Mouse (Mus musculus) midbrain, postnatal 0 days (tissue): ENCODE results near the gene Prl2b1. TPM values are rescaled to one million over a fixed set of nuclear protein-coding genes. Genes with fewer than 3 reads are reported as not detected.

Experiments
- ATAC-seq: fragments of 200-750 bp; cut with Nextera tagmentation; 2 replicates; pipeline ENCODE4 v1.8.0; 2017; ENCODE audit warnings: moderate number of reproducible peaks, mild to moderate bottlenecking, moderate TSS enrichment, moderate library complexity; ENCODE audit not compliant: low FRiP score
- DNase-seq: peaks from one replicate; pipeline ENCODE4 v3.0.0-alpha.2; 2015; ENCODE audit warnings: low spot score
- H3K27ac ChIP-seq: fragments of 300-500 bp; sonication (generic); 2 replicates; pipeline ENCODE4 v1.5.1; 2014; ENCODE audit warnings: low read depth, mild to moderate bottlenecking, low read length, mixed read lengths
- H3K27me3 ChIP-seq: fragments of 300-500 bp; sonication (generic); 2 replicates; pipeline ENCODE4 v1.6.1; 2014; ENCODE audit warnings: low read length, control low read depth, mixed read lengths; ENCODE audit not compliant: insufficient read depth
- H3K36me3 ChIP-seq: fragments of 300-500 bp; sonication (generic); 2 replicates; pipeline ENCODE4 v1.6.1; 2014; ENCODE audit warnings: low read length, control low read depth, mixed read lengths; ENCODE audit not compliant: insufficient read depth
- H3K4me1 ChIP-seq: fragments of 300-500 bp; sonication (generic); 2 replicates; pipeline ENCODE4 v1.6.1; 2014; ENCODE audit warnings: mild to moderate bottlenecking, control low read depth, antibody characterized with exemption, low read length, mixed read lengths; ENCODE audit not compliant: insufficient read depth
- H3K4me2 ChIP-seq: fragments of 300-500 bp; sonication (generic); 2 replicates; pipeline ENCODE4 v1.6.1; 2014; ENCODE audit warnings: low read depth, mild to moderate bottlenecking, low read length, mixed read lengths; ENCODE audit not compliant: poor library complexity, severe bottlenecking
- H3K4me3 ChIP-seq: fragments of 300-500 bp; sonication (generic); 2 replicates; pipeline ENCODE4 v1.5.1; 2014; ENCODE audit warnings: low read depth, mild to moderate bottlenecking, low read length, moderate library complexity
- H3K9ac ChIP-seq: fragments of 300-500 bp; sonication (generic); replicated peaks from 2 replicates; pipeline ENCODE4 v1.6.1; 2014; ENCODE audit warnings: mild to moderate bottlenecking, low read length, moderate library complexity, mixed read lengths; ENCODE audit not compliant: poor library complexity, severe bottlenecking
- H3K9me3 ChIP-seq: fragments of 300-500 bp; sonication (generic); 2 replicates; pipeline ENCODE4 v1.6.1; 2016; ENCODE audit warnings: low read length, control low read depth
- CTCF ChIP-seq: IDR thresholded peaks from 2 replicates; pipeline ENCODE4 v1.5.1; 2016; ENCODE audit warnings: antibody characterized with exemption, mild to moderate bottlenecking
- WGBS: fragments of 180-500 bp; shearing (Covaris S2); extraction: QIAGEN DNeasy Blood & Tissue Kit; methylation state at CpG from one replicate; pipeline ENCODE4 v1.1.7; 2014; 5-methylcytosine and 5-hydroxymethylcytosine counted together
- polyA plus RNA-seq: library from polyadenylated mRNA; unstranded; fragments of >200 nt; fragmentation: Nextera tagmentation; extraction: Ambion mirVana; gene quantifications from 2 replicates; pipeline ENCODE4 v1.2.1, GENCODE M21; 2015
- total RNA-seq: library from RNA; depleted of rRNA; stranded (reverse); fragments of >200 nt; gene quantifications from 2 replicates; pipeline ENCODE4 v1.2.3, GENCODE M21; 2014; rRNA removed

Gene Prl2b1
- total RNA-seq, result not detected in 2 replicates
- polyA plus RNA-seq, result not detected in 2 replicates

- WGBS, result 90% methylated on average over 6 of the region's 6 CpGs
- Histone ChIP-seq H3K9ac (no peak within 1 kb of the TSS), H3K4me1 (no peaks in the 10 kb centered on the region), H3K27me3 (no peaks in the 10 kb centered on the region), H3K4me3 (no peak within 1 kb of the TSS), H3K36me3 (no peaks in the 10 kb centered on the region), H3K4me2 (no peak within 1 kb of the TSS), H3K9me3 (no peaks in the 10 kb centered on the region), H3K27ac (no peak within 1 kb of the TSS)
- no peak for TF ChIP-seq CTCF
- DNase-seq, result no peak
- no peak for ATAC-seq
These were observed at the start of gene Prl2b1 for GRCm38 (mm10) chr13:27390746-27391145. Gene Prl2b1 (minus strand): TSS chr13:27390846.

- no peak within 1 kb of the TSS for H3K4me3 ChIP-seq
- TF ChIP-seq CTCF, result no peak
- no peak within 1 kb of the TSS for H3K9ac ChIP-seq
- no peak within 1 kb of the TSS for H3K4me2 ChIP-seq
- no peak within 1 kb of the TSS for H3K27ac ChIP-seq
- no peaks in the 10 kb centered on the region for H3K4me1 ChIP-seq
- DNase-seq, result no peak
- ATAC-seq, result no peak
- 88% methylated on average over 3 of the region's 3 CpGs for WGBS
- no peaks in the 10 kb centered on the region for H3K36me3 ChIP-seq
- H3K27me3 ChIP-seq, result no peaks in the 10 kb centered on the region
- no peaks in the 10 kb centered on the region for H3K9me3 ChIP-seq
These were observed 47.9 kb upstream of the Prl2b1 start, which contains the start of gene Prl8a6 for GRCm38 (mm10) chr13:27438588-27438987. Gene Prl8a6 (minus strand): TSS chr13:27438688.

GRCm38 (mm10) chr13:27433159-27433558, 42.5 kb upstream of the Prl2b1 start:
- no peak for TF ChIP-seq CTCF
- H3K27ac ChIP-seq, result no peak overlapping the region
- H3K4me3 ChIP-seq, result no peak overlapping the region
- DNase-seq (no peak), ATAC-seq (no peak)
- no peak overlapping the region for H3K9ac ChIP-seq
- WGBS, result 78% methylated on average over 1 of the region's 1 CpGs
- H3K9me3 ChIP-seq, result no peaks in the 10 kb centered on the region
- H3K27me3 ChIP-seq, result no peaks in the 10 kb centered on the region
- no peaks in the 10 kb centered on the region for H3K36me3 ChIP-seq
- H3K4me1 ChIP-seq, result no peaks in the 10 kb centered on the region
- H3K4me2 ChIP-seq, result no peak overlapping the region

GRCm38 (mm10) chr13:27413640-27414039, 23.0 kb upstream of the Prl2b1 start:
- Histone ChIP-seq H3K27ac (no peak overlapping the region), H3K9ac (no peak overlapping the region), H3K4me1 (no peaks in the 10 kb centered on the region), H3K27me3 (no peaks in the 10 kb centered on the region), H3K36me3 (no peaks in the 10 kb centered on the region), H3K9me3 (no peaks in the 10 kb centered on the region), H3K4me2 (no peak overlapping the region), H3K4me3 (no peak overlapping the region)
- no peak for ATAC-seq
- no peak for DNase-seq
- TF ChIP-seq CTCF, result no peak

- Histone ChIP-seq H3K27ac (no peak overlapping the region), H3K36me3 (no peaks in the 10 kb centered on the region), H3K4me3 (no peak overlapping the region), H3K9ac (no peak overlapping the region), H3K9me3 (no peaks in the 10 kb centered on the region), H3K27me3 (no peaks in the 10 kb centered on the region), H3K4me1 (no peaks in the 10 kb centered on the region), H3K4me2 (no peak overlapping the region)
- WGBS, result 65% methylated on average over 7 of the region's 7 CpGs
- DNase-seq (peak; percentile 87), ATAC-seq (no peak; the same call in 1 of the 2 replicates)
- no peak for TF ChIP-seq CTCF
These were observed 8.5 kb upstream of the Prl2b1 start for GRCm38 (mm10) chr13:27399061-27399724.

GRCm38 (mm10) chr13:27345373-27345772, 45.3 kb downstream of the Prl2b1 start, which contains the start of gene Prl8a2:
Gene Prl8a2 (plus strand): TSS chr13:27345673.
- H3K27ac ChIP-seq, result no peak within 1 kb of the TSS
- H3K36me3 ChIP-seq, result no peaks in the 10 kb centered on the region
- H3K4me2 ChIP-seq, result no peak within 1 kb of the TSS
- no peaks in the 10 kb centered on the region for H3K9me3 ChIP-seq
- TF ChIP-seq CTCF, result no peak
- no peak for DNase-seq
- no peaks in the 10 kb centered on the region for H3K4me1 ChIP-seq
- no peak for ATAC-seq
- no peaks in the 10 kb centered on the region for H3K27me3 ChIP-seq
- no peak within 1 kb of the TSS for H3K9ac ChIP-seq
- no peak within 1 kb of the TSS for H3K4me3 ChIP-seq
- WGBS, result 89% methylated on average over 2 of the region's 2 CpGs
